Mouse (Mus musculus): ENCODE measurements around the gene Bmp2k. TPM values are rescaled to one million over a fixed set of nuclear protein-coding genes. Genes with fewer than 3 reads are reported as not detected.

Gene Bmp2k
- total and polyA plus RNA-seq, 2 experiments from 2014 or later, result 10.3 to 21.7 TPM

- Histone ChIP-seq H3K4me1 (ENCODE audit: insufficient read depth, low read length) (no peaks in the 10 kb centered on the region), H3K9ac (replicated peaks; ENCODE audit: low read length) (no peak overlapping the region), H3K9me3 (ENCODE audit: low read length) (no peaks in the 10 kb centered on the region), H3K4me3 (ENCODE audit: low read length) (no peak overlapping the region), H3K36me3 (ENCODE audit: insufficient read depth, low read length) (peaks cover 14% of the 10 kb centered on the region), H3K4me2 (ENCODE audit: low read depth, low read length) (no peak overlapping the region), H3K27me3 (ENCODE audit: insufficient read depth, low read length) (no peaks in the 10 kb centered on the region), H3K27ac (no peak overlapping the region)
- no peak for TF ChIP-seq CTCF (IDR thresholded peaks at IDR 0.05; ENCODE audit: low read depth)
- 52% methylated on average over 3 of the region's 3 CpGs for WGBS
- DNase-seq (ENCODE audit: low spot score) (no peak), ATAC-seq (no peak)
Observed at GRCm38 (mm10) chr5:97060864-97061263, 63.4 kb downstream of the Bmp2k start.

GRCm38 (mm10) chr5:97062041-97062440 lies 64.6 kb downstream of the Bmp2k start:
- no peak overlapping the region for H3K9ac ChIP-seq (replicated peaks; ENCODE audit: low read length)
- WGBS, result 86% methylated on average over 1 of the region's 1 CpGs
- no peak overlapping the region for H3K4me3 ChIP-seq (ENCODE audit: low read length)
- no peaks in the 10 kb centered on the region for H3K4me1 ChIP-seq (ENCODE audit: insufficient read depth, low read length)
- ATAC-seq (no peak), DNase-seq (ENCODE audit: low spot score) (no peak)
- no peak overlapping the region for H3K27ac ChIP-seq
- H3K4me2 ChIP-seq (ENCODE audit: low read depth, low read length), result no peak overlapping the region
- H3K9me3 ChIP-seq (ENCODE audit: low read length), result no peaks in the 10 kb centered on the region
- no peaks in the 10 kb centered on the region for H3K27me3 ChIP-seq (ENCODE audit: insufficient read depth, low read length)
- no peak for TF ChIP-seq CTCF (IDR thresholded peaks at IDR 0.05; ENCODE audit: low read depth)
- H3K36me3 ChIP-seq (ENCODE audit: insufficient read depth, low read length), result peaks cover 23% of the 10 kb centered on the region

GRCm38 (mm10) chr5:97065746-97066145 lies 68.3 kb downstream of the Bmp2k start:
- H3K4me3 ChIP-seq (ENCODE audit: low read length), result no peak overlapping the region
- ATAC-seq (no peak), DNase-seq (ENCODE audit: low spot score) (no peak)
- no peaks in the 10 kb centered on the region for H3K27me3 ChIP-seq (ENCODE audit: insufficient read depth, low read length)
- H3K9me3 ChIP-seq (ENCODE audit: low read length), result no peaks in the 10 kb centered on the region
- 88% methylated on average over 4 of the region's 4 CpGs for WGBS
- no peak for TF ChIP-seq CTCF (IDR thresholded peaks at IDR 0.05; ENCODE audit: low read depth)
- H3K9ac ChIP-seq (replicated peaks; ENCODE audit: low read length), result no peak overlapping the region
- H3K36me3 ChIP-seq (ENCODE audit: insufficient read depth, low read length), result peaks cover 35% of the 10 kb centered on the region
- no peak overlapping the region for H3K27ac ChIP-seq
- no peak overlapping the region for H3K4me2 ChIP-seq (ENCODE audit: low read depth, low read length)
- no peaks in the 10 kb centered on the region for H3K4me1 ChIP-seq (ENCODE audit: insufficient read depth, low read length)

- no peak overlapping the region for H3K27ac ChIP-seq
- H3K9me3 ChIP-seq (ENCODE audit: low read length), result no peaks in the 10 kb centered on the region
- DNase-seq (ENCODE audit: low spot score) (no peak), ATAC-seq (no peak)
- H3K9ac ChIP-seq (replicated peaks; ENCODE audit: low read length), result no peak overlapping the region
- no peak overlapping the region for H3K4me2 ChIP-seq (ENCODE audit: low read depth, low read length)
- no peak overlapping the region for H3K4me3 ChIP-seq (ENCODE audit: low read length)
- H3K36me3 ChIP-seq (ENCODE audit: insufficient read depth, low read length), result peaks cover 6% of the 10 kb centered on the region; the same call in 1 of the 2 replicates
- no peak for TF ChIP-seq CTCF (IDR thresholded peaks at IDR 0.05; ENCODE audit: low read depth)
- H3K4me1 ChIP-seq (ENCODE audit: insufficient read depth, low read length), result no peaks in the 10 kb centered on the region
- no peaks in the 10 kb centered on the region for H3K27me3 ChIP-seq (ENCODE audit: insufficient read depth, low read length)
- 90% methylated on average over 11 of the region's 11 CpGs for WGBS
Observed at GRCm38 (mm10) chr5:97075476-97076151, 78.1 kb downstream of the Bmp2k start.

- 93% methylated on average over 5 of the region's 5 CpGs for WGBS
- DNase-seq (ENCODE audit: low spot score) (no peak), ATAC-seq (no peak)
- Histone ChIP-seq H3K27ac (no peak overlapping the region), H3K36me3 (ENCODE audit: insufficient read depth, low read length) (no peaks in the 10 kb centered on the region; the same call in 1 of the 2 replicates), H3K9me3 (ENCODE audit: low read length) (no peaks in the 10 kb centered on the region), H3K9ac (replicated peaks; ENCODE audit: low read length) (no peak overlapping the region), H3K4me1 (ENCODE audit: insufficient read depth, low read length) (no peaks in the 10 kb centered on the region), H3K27me3 (ENCODE audit: insufficient read depth, low read length) (no peaks in the 10 kb centered on the region), H3K4me3 (ENCODE audit: low read length) (no peak overlapping the region), H3K4me2 (ENCODE audit: low read depth, low read length) (no peak overlapping the region)
- TF ChIP-seq CTCF (IDR thresholded peaks at IDR 0.05; ENCODE audit: low read depth), result no peak
Observed at GRCm38 (mm10) chr5:97076167-97076566, 78.7 kb downstream of the Bmp2k start.

- no peaks in the 10 kb centered on the region for H3K27me3 ChIP-seq (ENCODE audit: insufficient read depth, low read length)
- H3K9me3 ChIP-seq (ENCODE audit: low read length), result no peaks in the 10 kb centered on the region
- no peaks in the 10 kb centered on the region for H3K4me1 ChIP-seq (ENCODE audit: insufficient read depth, low read length)
- H3K9ac ChIP-seq (replicated peaks; ENCODE audit: low read length), result no peak overlapping the region
- no peaks in the 10 kb centered on the region for H3K36me3 ChIP-seq (ENCODE audit: insufficient read depth, low read length)
- H3K4me3 ChIP-seq (ENCODE audit: low read length), result no peak overlapping the region
- whole genome bisulfite sequencing, result 51% methylated on average over 7 of the region's 7 CpGs
- DNase-seq (ENCODE audit: low spot score), result peak; percentile 36
- TF ChIP-seq CTCF (IDR thresholded peaks at IDR 0.05; ENCODE audit: low read depth), result no peak
- H3K27ac ChIP-seq, result no peak overlapping the region
- ATAC-seq, result peak; percentile 46; the same call in 1 of the 2 replicates
- no peak overlapping the region for H3K4me2 ChIP-seq (ENCODE audit: low read depth, low read length)
Observed at GRCm38 (mm10) chr5:97077676-97078075, 80.2 kb downstream of the Bmp2k start.

GRCm38 (mm10) chr5:97078641-97079040 lies 81.2 kb downstream of the Bmp2k start:
- no peak for TF ChIP-seq CTCF (IDR thresholded peaks at IDR 0.05; ENCODE audit: low read depth)
- H3K27me3 ChIP-seq (ENCODE audit: insufficient read depth, low read length), result no peaks in the 10 kb centered on the region
- ATAC-seq (no peak), DNase-seq (ENCODE audit: low spot score) (no peak)
- no peaks in the 10 kb centered on the region for H3K36me3 ChIP-seq (ENCODE audit: insufficient read depth, low read length)
- no peak overlapping the region for H3K4me3 ChIP-seq (ENCODE audit: low read length)
- H3K4me1 ChIP-seq (ENCODE audit: insufficient read depth, low read length), result no peaks in the 10 kb centered on the region
- H3K9me3 ChIP-seq (ENCODE audit: low read length), result no peaks in the 10 kb centered on the region
- 73% methylated on average over 5 of the region's 5 CpGs for WGBS
- H3K9ac ChIP-seq (replicated peaks; ENCODE audit: low read length), result no peak overlapping the region
- H3K27ac ChIP-seq, result no peak overlapping the region
- H3K4me2 ChIP-seq (ENCODE audit: low read depth, low read length), result no peak overlapping the region

Measured in hindbrain, postnatal 0 days (tissue).